Mouse (Mus musculus) sigmoid colon, adult 10 weeks (tissue): ENCODE data around the gene Pex5l. TPM values are rescaled to one million over a fixed set of nuclear protein-coding genes. Genes with fewer than 3 reads are reported as not detected.

Experiments
- polyA plus RNA-seq: library from polyadenylated mRNA; stranded (reverse); fragments of 350-450 nt; fragmentation: Illumina TruSeq; extraction: RNeasy Lipid Tissue Mini Kit (QIAGEN cat#74804); gene quantifications from one replicate; pipeline ENCODE4 v1.2.3, GENCODE M21; 2014; ENCODE audit warnings: low read depth, low replicate concordance

Gene Pex5l
- 1.9 TPM for polyA plus RNA-seq

DNA sequence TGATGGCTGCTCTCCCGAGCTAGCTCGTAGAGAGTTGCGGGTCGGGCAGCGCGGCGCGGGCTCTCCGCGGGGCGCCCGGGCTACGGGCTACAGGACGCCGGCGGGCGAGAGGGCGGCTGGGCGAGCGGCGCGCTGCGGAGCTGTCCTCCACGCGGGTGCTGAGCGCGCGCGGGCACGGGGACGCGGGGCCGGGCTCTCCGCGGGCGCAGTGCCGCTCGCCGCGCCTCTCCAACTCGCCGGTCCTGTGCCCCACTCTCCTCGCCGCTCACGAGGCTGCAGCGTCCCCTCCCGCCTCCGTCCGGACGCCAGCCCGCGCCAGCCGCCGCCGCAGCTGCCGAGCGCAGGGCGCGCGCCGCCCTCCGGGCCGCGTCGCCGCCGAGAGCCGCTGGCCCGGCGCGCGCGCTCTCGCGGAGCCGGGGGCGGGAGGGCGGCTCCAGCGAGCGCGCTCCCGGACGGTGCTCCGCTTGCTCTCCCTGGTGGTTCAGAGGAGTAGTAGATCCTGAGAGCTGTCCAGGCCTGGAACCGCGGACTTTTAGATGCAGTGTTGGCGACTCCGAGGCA, at the start of gene Pex5l:
Pex5l (minus strand) TSS at position 347 of the 561 bp plus-strand sequence.

